Mouse (Mus musculus): ENCODE data around the gene Pld2.

Gene Pld2

GRCm38 (mm10) chr11:70539877-70540587, at the start of gene Pld2:
Gene Pld2 (plus strand): TSS chr11:70540064.
- no peak for DNase-seq

DNA sequence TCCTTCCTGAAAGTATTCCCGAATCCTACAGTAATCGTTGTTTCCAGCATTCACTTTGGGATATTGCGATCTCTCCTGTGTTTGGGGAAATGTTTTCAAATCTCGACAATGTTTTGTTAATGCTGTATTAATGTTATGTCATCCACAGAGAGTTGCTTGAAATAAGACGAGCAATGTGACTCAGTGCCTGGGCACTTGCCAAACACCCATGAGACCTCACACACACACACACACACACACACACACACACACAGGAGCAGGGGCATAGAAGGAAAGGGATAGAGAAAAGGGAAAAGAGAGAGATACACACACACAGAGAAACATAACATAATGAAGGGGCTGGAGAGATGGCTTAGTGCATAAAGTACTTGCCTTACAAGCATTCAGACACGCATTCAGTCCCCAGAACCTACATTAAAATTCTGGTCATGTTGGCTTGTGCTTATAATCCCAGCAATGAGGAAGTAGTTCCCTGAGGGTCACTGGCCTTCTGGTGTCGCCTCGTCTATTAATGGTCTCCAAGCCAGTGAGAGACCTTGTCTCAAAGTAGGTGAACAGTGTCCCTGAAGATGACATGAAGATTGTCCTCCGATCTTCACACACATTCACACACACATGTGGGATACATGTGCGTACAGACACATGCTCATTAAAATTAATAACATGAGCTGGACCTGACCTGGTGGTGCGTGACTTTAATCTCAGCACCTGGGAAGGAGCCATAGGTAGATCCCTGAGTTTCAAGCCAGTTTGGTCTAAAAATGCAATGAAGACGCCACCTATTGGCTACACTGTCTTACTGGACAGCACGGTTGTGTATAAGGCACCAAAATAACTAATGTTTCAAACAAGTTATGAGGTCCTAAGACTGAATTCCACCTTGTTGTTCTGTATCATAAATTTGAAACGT, 40.0 kb upstream of the Pld2 start:
- DNase-seq = peak; percentile 14

DNA sequence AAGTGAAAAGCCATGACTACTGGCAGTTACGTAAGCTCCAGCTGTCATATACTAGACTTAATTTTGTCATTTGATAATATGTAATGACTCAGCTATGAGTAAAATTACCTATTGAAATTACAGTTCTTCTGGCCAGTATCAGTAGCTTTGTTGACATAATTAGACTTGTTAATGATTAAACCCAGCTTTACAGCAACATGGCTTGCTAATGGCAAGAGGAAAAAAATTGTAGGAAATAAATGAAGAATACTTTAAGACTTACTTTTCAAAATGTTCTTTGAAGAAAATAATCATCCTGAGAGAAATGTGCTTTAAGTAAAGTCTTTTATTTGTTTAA, 39.4 kb upstream of the Pld2 start:
- DNase-seq = no peak

GRCm38 (mm10) chr11:70502018-70502417, 37.8 kb upstream of the Pld2 start:
- DNase-seq = no peak

- DNase-seq = no peak
Observed at GRCm38 (mm10) chr11:70504970-70505369, 34.9 kb upstream of the Pld2 start, which contains the start of gene Tm4sf5. Gene Tm4sf5 (plus strand): TSS chr11:70505244.

DNA sequence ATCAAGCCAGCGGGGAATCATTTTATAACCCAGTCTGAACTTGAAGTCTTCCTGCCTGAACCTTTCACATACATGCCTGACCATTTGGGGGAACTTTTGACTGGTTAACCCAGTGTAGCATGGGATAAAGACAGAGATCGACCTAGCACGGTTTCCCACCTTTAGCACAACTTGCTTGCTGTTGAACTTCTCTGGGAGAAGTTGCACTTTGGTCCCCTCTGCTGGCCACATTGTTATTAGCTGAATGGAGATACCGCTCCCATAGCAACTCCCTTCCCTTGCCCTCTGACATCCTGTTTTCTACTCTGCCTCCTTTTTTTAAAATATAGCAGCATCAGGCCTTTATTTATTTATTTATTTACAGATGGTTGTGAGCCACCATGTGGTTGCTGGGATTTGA, 33.5 kb upstream of the Pld2 start:
- peak; percentile 22 for DNase-seq

- DNase-seq = no peak
Observed at GRCm38 (mm10) chr11:70506962-70507515, 32.8 kb upstream of the Pld2 start.

DNA sequence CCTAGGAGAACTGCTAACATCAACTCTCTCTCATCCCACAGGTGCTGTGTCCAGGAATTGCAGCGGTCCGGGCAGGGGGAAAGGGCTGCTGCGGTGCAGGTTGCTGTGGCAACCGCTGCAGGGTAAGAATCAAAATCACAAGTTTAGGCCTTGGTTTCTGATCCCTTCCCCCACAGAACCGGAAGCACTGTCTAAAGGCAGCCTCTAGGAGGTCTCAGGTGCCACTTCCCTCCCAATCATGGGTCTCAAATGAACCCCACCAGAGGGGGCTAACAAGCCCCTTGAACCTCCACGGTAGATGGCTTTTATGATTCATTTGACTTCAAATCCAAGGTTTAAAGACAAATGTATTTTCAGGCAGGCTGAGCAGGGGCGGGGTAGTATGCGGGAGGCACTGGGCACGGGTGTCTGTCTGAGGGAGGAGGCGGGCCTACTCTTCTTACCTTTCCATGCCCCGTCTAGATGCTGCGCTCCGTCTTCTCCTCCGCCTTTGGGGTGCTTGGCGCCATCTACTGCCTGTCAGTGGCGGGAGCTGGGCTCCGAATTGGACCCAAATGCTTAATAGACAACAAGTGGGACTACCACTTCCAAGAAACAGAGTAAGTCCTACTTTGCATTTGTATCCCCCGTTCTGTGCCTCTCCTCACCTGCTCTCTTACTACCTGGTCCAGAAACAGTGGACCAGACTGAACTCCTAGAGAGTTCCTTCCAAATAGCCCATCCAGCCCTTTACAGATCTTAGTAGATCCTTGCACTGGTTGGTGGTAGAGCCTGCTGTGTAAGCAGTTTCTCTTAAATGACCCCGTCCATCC, 29.9 kb upstream of the Pld2 start:
- peak; percentile 61 for DNase-seq

DNA sequence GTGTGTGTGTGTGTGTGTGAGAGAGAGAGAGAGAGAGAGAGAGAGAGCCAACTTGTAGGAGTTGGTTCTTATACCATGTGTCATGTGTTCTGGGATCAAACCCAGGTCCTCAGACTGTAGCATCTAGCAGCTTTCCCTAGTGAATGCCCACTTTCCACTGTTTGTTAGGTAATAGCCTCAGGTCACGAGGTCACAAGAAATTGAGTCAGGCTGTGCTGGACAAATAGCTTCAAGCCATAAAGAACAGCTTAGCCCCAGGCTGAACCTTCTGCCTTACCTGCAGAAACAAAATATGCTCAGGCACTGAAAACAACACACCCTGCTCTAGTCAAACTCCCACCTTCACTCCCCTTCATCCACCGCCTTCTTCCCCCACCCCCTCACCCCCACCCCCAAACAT, 28.6 kb upstream of the Pld2 start:
- DNase-seq = no peak

GRCm38 (mm10) chr11:70511825-70512224, 28.0 kb upstream of the Pld2 start:
- DNase-seq = no peak

DNA sequence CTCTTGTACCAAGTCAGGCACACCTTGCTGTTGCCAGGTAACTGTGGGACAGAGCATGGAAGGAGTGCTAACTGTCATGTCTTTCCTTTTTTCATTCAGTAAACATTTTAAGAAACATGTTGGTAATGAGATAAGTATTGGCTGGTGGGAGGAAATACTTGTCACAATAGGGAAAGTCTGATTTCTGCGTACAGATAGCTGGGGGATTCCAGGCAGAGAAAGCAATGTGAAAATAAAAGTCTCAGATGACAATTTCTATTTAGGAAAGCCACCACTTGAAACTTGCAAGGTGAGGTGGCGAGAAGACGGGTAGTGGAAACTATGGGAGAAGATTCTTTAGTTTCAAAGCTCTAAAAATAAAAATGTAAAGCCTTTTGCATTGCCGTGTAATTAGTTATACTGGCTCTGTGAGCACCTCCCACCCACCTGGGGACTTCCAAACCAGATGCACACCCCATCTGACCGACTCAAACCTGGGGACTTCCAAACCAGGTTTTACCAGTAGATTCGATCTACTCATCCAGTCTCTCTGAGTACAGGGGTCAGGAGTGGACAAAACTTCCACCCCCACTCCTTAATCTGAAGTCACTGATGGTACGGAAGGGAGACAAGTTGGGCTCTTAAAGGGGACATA, 27.0 kb upstream of the Pld2 start:
- no peak for DNase-seq

- DNase-seq = no peak
Observed at GRCm38 (mm10) chr11:70513520-70513919, 26.3 kb upstream of the Pld2 start.

DNA sequence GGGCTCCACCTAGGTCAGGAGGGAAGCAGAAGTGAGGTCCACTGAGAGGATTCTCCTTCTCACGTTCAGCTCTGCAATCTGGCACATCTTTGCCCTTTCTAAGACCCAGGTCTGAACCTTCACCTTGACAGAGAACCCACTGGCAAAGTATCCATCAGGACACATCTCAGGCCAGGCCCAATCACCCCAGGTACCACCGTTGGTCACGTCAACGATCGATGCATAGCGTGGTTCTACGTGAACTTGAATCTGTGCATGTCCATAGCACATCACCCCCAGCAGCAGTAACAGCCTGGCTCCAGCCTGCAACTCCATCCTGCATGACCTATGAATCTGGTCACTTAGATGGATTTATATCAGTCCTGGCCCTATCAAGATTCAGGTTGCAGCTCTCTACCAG, 25.6 kb upstream of the Pld2 start, which contains the start of gene Vmo1:
Gene Vmo1, minus strand, starts transcription at position 329 of the 400 bp plus-strand sequence.
- no peak for DNase-seq

- DNase-seq = peak; percentile 65
Observed at GRCm38 (mm10) chr11:70516352-70516751, 23.5 kb upstream of the Pld2 start.

DNA sequence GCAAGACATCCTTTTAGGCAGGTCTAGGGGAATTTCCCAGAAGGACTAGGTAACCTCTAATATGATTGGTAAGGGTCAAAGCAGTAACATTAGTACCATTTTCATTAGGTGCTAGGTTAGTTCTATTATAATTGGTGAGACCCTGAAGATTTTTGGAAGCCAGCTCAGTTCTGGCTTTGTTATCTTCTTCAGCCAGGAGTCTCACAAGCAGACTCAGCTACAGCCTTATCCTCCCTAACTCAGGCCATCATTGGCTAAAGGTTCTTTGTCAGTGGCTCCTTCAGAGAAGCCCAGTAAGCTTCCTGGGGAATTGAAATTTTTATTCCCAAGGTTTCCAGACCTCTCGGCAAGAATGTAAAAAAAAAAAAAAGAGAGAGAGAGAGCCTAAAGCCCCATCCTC, 21.4 kb upstream of the Pld2 start:
- no peak for DNase-seq

- no peak for DNase-seq
Observed at GRCm38 (mm10) chr11:70518923-70519322, 20.9 kb upstream of the Pld2 start, which contains the start of gene Gltpd2. Gene Gltpd2 (plus strand): TSS chr11:70519196.

DNA sequence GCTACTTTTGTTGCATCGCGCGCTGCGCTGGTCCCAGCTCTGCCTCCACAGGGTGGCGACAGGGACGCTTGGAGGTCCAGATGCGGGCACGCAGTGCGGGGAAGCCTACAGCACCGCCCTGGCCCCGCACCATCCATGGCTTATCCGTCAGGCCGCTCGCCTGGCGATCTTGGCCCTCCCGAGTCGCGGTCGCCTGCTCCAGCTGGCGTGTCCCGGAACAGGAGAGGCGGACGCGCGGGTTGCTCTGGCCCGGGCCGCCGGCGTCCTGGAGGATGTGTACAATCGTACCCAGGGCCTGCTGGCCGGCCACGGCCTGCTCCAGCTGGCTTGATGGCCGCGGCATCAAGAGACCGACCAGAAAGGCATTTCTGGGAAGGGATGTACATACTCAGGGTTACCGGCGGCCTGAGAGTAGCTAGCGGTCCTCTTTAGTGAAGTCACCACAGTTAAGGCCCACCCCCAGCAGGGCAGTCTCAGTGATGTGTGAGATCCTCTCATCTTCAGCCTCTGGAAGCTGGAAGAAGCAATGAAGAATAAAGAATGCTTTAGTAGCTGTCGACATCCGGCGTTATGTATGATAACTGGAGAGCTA, 19.6 kb upstream of the Pld2 start:
- DNase-seq = no peak

GRCm38 (mm10) chr11:70523306-70523989, 16.4 kb upstream of the Pld2 start:
- DNase-seq = peak; percentile 41

- peak; percentile 43 for DNase-seq
Observed at GRCm38 (mm10) chr11:70524782-70525181, 15.1 kb upstream of the Pld2 start.

DNA sequence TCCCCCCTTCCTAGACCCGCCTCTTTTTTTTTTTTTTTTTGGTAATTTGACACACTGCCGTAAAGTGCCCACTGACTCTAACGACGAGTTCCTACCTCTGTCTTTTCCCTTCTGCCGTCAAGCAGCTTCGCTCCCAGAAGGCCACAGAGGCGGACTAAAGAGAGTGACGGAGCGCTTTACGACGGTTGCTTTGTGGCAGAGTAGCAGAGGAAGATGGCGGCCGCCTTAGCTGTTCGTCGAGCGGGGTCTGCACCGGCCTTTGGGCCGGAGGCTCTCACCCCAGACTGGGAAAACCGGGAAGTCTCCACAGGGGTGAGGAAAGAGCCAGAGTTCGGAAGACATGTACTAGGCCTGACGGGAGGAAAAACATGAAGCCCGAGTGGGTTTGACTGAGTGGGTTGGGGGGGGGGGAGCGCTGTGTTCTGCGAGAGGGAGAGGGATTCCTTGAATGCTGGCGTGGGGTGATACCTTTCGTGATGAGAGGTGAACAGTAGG, 14.6 kb upstream of the Pld2 start, which contains the start of gene Psmb6:
Gene Psmb6, plus strand, starts transcription at position 184 of the 495 bp plus-strand sequence.
- peak; percentile 96 for DNase-seq

DNA sequence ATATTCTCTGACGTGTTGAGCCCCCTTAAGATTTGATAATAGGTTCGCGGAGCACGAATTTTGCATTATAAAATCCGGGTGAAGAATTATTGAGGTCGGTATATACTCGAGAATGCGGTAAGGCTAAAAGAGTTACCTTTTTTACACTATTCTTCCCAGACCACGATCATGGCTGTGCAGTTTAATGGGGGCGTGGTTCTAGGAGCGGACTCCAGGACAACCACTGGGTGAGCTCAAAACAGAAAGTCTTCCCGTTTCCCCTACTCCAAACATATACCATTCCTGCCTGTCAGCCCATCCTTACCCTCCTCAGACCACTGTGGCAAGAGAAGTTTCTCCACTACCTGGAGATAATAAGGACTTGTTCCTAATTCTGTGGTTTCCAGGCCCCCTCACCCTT, 14.1 kb upstream of the Pld2 start:
- no peak for DNase-seq
